Mouse (Mus musculus) myocyte (in vitro differentiated cells): ENCODE results near the gene Rassf1.

Experiments
- CEBPB ChIP-seq: IDR thresholded peaks from 2 replicates; pipeline ENCODE4 v1.6.1; 2011; ENCODE audit warnings: mild to moderate bottlenecking, moderate library complexity; ENCODE audit not compliant: poor library complexity, insufficient read depth, severe bottlenecking
- MAX ChIP-seq: IDR thresholded peaks from one replicate; pipeline ENCODE4 v1.6.1; 2011; ENCODE audit warnings: low read depth, mild to moderate bottlenecking, control low read depth
- MYOD1 ChIP-seq, 3 experiments: IDR thresholded peaks; one replicate each; pipeline ENCODE4 v1.6.1; 2011; ENCODE audit warnings: control low read depth in 2 of 3, low read depth in 2 of 3, mild to moderate bottlenecking in 2 of 3, moderate library complexity in 1 of 3; ENCODE audit not compliant: insufficient read length in 2 of 3, control insufficient read depth in 1 of 3
- POLR2A ChIP-seq: IDR thresholded peaks from one replicate; pipeline ENCODE4 v1.6.1; 2011; ENCODE audit warnings: low read depth, mild to moderate bottlenecking, control low read depth, moderate library complexity; ENCODE audit not compliant: insufficient read length
- SRF ChIP-seq: IDR thresholded peaks from one replicate; pipeline ENCODE4 v1.6.1; 2011; ENCODE audit warnings: low read depth; ENCODE audit not compliant: control insufficient read depth, insufficient read length
- USF1 ChIP-seq: IDR thresholded peaks from one replicate; pipeline ENCODE4 v1.6.1; 2011; ENCODE audit warnings: low read depth, mild to moderate bottlenecking, control low read depth, moderate library complexity

DNA sequence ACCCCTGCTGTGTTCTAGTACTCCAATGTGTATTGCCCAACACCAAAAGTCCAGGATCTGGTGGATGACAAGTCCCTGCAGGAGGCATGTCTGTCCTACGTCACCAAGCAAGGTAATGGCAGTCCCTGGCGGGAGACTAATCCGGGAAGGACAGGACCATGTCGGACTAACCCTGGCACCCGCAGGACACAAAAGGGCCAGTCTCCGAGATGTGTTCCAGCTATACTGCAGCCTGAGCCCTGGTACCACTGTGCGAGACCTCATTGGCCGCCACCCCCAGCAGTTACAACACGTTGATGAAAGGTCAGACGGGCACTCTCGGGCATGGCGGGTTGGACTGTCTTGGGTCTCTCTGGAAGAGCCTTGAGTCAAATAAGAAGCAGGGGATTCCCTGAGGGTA lies 6.6 kb upstream of the Rassf1 start:
- TF ChIP-seq POLR2A (no peak), MYOD1 (IDR thresholded peaks at IDR 0.05; ENCODE audit: control insufficient read depth in 1 of 3, insufficient read length in 2 of 3, low read depth in 2 of 3) (no peak), USF1 (no peak), SRF (no peak), CEBPB (no peak), MAX (no peak)
